Mouse (Mus musculus) heart, postnatal 0 days (tissue): ENCODE data around the gene Ambra1. TPM values are rescaled to one million over a fixed set of nuclear protein-coding genes. Genes with fewer than 3 reads are reported as not detected.

Experiments
- ATAC-seq: fragments of 200-750 bp; cut with Nextera tagmentation; 2 replicates; pipeline ENCODE4 v1.8.0; 2017; ENCODE audit warnings: low read depth, moderate number of reproducible peaks, moderate library complexity; ENCODE audit not compliant: insufficient read depth
- DNase-seq: peaks from one replicate; pipeline ENCODE4 v3.0.0-alpha.2; 2016; ENCODE audit warnings: low spot score
- H3K27ac ChIP-seq: fragments of 300-500 bp; sonication (generic); 2 replicates; pipeline ENCODE4 v1.5.1; 2014; ENCODE audit warnings: low read depth, mild to moderate bottlenecking
- H3K27me3 ChIP-seq: fragments of 300-500 bp; sonication (generic); 2 replicates; pipeline ENCODE4 v1.6.1; 2014; ENCODE audit warnings: low read length, mixed read lengths; ENCODE audit not compliant: control insufficient read depth, insufficient read depth
- H3K36me3 ChIP-seq: fragments of 300-500 bp; sonication (generic); replicated peaks from 2 replicates; pipeline ENCODE4 v1.6.1; 2014; ENCODE audit warnings: low read length, mixed read lengths; ENCODE audit not compliant: control insufficient read depth, insufficient read depth
- H3K4me1 ChIP-seq: fragments of 300-500 bp; sonication (generic); 2 replicates; pipeline ENCODE4 v1.6.1; 2014; ENCODE audit warnings: antibody characterized with exemption; ENCODE audit not compliant: control insufficient read depth, insufficient read depth
- H3K4me2 ChIP-seq: fragments of 300-500 bp; sonication (generic); 2 replicates; pipeline ENCODE4 v1.6.1; 2014; ENCODE audit warnings: low read depth, mild to moderate bottlenecking, low read length, moderate library complexity
- H3K4me3 ChIP-seq: fragments of 300-500 bp; sonication (generic); 2 replicates; pipeline ENCODE4 v1.5.1; 2014; ENCODE audit warnings: low read depth, low read length
- H3K9ac ChIP-seq: fragments of 300-500 bp; sonication (generic); replicated peaks from 2 replicates; pipeline ENCODE4 v1.6.1; 2014; ENCODE audit warnings: low read depth, low read length, mixed read lengths
- H3K9me3 ChIP-seq: fragments of 300-500 bp; sonication (generic); replicated peaks from 2 replicates; pipeline ENCODE4 v1.6.1; 2016; ENCODE audit warnings: low read length; ENCODE audit not compliant: control insufficient read depth
- CTCF ChIP-seq: IDR thresholded peaks from 2 replicates; pipeline ENCODE4 v1.5.1; 2016; ENCODE audit warnings: antibody characterized with exemption, control low read depth, low read depth
- EP300 ChIP-seq: IDR thresholded peaks from 2 replicates; pipeline ENCODE4 v1.6.1; 2016; ENCODE audit warnings: antibody characterized with exemption, low read depth
- WGBS: fragments of 180-500 bp; shearing (Covaris S2); extraction: QIAGEN DNeasy Blood & Tissue Kit; methylation state at CpG from one replicate; pipeline ENCODE4 v1.1.7; 2014; 5-methylcytosine and 5-hydroxymethylcytosine counted together
- polyA plus RNA-seq: library from polyadenylated mRNA; unstranded; fragments of >200 nt; fragmentation: Nextera tagmentation; extraction: Ambion mirVana; gene quantifications from 2 replicates; pipeline ENCODE4 v1.2.1, GENCODE M21; 2015
- total RNA-seq: library from RNA; depleted of rRNA; stranded (reverse); fragments of >200 nt; gene quantifications from 2 replicates; pipeline ENCODE4 v1.2.3, GENCODE M21; 2014; ENCODE audit warnings: low replicate concordance

Ambra1 gene
- total and polyA plus RNA-seq, 2 experiments from 2014 or later, result 5.5 to 14.8 TPM

- Histone ChIP-seq H3K36me3 (no peaks in the 10 kb centered on the region), H3K4me3 (no peak overlapping the region), H3K9me3 (no peaks in the 10 kb centered on the region), H3K27me3 (no peaks in the 10 kb centered on the region), H3K4me2 (no peak overlapping the region), H3K27ac (no peak overlapping the region), H3K4me1 (no peaks in the 10 kb centered on the region), H3K9ac (no peak overlapping the region)
- no peak for DNase-seq
- no peak for TF ChIP-seq CTCF
- no peak for TF ChIP-seq EP300
- no peak for ATAC-seq
- WGBS, result 89% methylated on average over 6 of the region's 6 CpGs
Observed at GRCm38 (mm10) chr2:91854575-91854974, 124.6 kb downstream of the Ambra1 start.

GRCm38 (mm10) chr2:91856958-91857357, 127.0 kb downstream of the Ambra1 start:
- no peak for TF ChIP-seq CTCF
- no peak for TF ChIP-seq EP300
- no peak for ATAC-seq
- H3K4me1 ChIP-seq, result no peaks in the 10 kb centered on the region
- WGBS, result 92% methylated on average over 3 of the region's 3 CpGs
- H3K27me3 ChIP-seq, result no peaks in the 10 kb centered on the region
- H3K27ac ChIP-seq, result no peak overlapping the region
- no peak for DNase-seq
- H3K9ac ChIP-seq, result no peak overlapping the region
- no peaks in the 10 kb centered on the region for H3K36me3 ChIP-seq
- no peak overlapping the region for H3K4me2 ChIP-seq
- no peaks in the 10 kb centered on the region for H3K9me3 ChIP-seq
- H3K4me3 ChIP-seq, result no peak overlapping the region

- H3K27ac ChIP-seq, result no peak overlapping the region
- ATAC-seq, result no peak
- H3K9ac ChIP-seq, result no peak overlapping the region
- H3K27me3 ChIP-seq, result no peaks in the 10 kb centered on the region
- 75% methylated on average over 4 of the region's 4 CpGs for WGBS
- no peak for DNase-seq
- no peaks in the 10 kb centered on the region for H3K36me3 ChIP-seq
- no peak overlapping the region for H3K4me2 ChIP-seq
- no peak overlapping the region for H3K4me3 ChIP-seq
- TF ChIP-seq EP300 (no peak), CTCF (no peak)
- H3K9me3 ChIP-seq, result no peaks in the 10 kb centered on the region
- H3K4me1 ChIP-seq, result no peaks in the 10 kb centered on the region
Observed at GRCm38 (mm10) chr2:91859423-91859822, 129.5 kb downstream of the Ambra1 start.

- DNase-seq (peak; percentile 11), ATAC-seq (no peak)
- no peaks in the 10 kb centered on the region for H3K27me3 ChIP-seq
- WGBS, result 33% methylated on average over 8 of the region's 8 CpGs
- H3K9me3 ChIP-seq, result no peaks in the 10 kb centered on the region
- no peak for TF ChIP-seq EP300
- no peak for TF ChIP-seq CTCF
- no peaks in the 10 kb centered on the region for H3K4me1 ChIP-seq
- no peak overlapping the region for H3K9ac ChIP-seq
- H3K4me2 ChIP-seq, result peak overlapping the region; percentile 30; the same call in 1 of the 2 replicates
- no peak overlapping the region for H3K27ac ChIP-seq
- H3K36me3 ChIP-seq, result peaks cover 2% of the 10 kb centered on the region; the same call in 1 of the 2 replicates
- no peak overlapping the region for H3K4me3 ChIP-seq
Observed at GRCm38 (mm10) chr2:91870754-91871153, 140.8 kb downstream of the Ambra1 start.

- DNase-seq, result no peak
- Histone ChIP-seq H3K4me2 (no peak overlapping the region), H3K27me3 (no peaks in the 10 kb centered on the region), H3K4me3 (no peak overlapping the region), H3K9me3 (no peaks in the 10 kb centered on the region), H3K27ac (no peak overlapping the region), H3K4me1 (no peaks in the 10 kb centered on the region), H3K9ac (no peak overlapping the region), H3K36me3 (peaks cover 7% of the 10 kb centered on the region; the same call in 1 of the 2 replicates)
- no peak for ATAC-seq
- TF ChIP-seq EP300 (no peak), CTCF (no peak)
- 77% methylated on average over 1 of the region's 1 CpGs for WGBS
Observed at GRCm38 (mm10) chr2:91871225-91871624, 141.3 kb downstream of the Ambra1 start.

GRCm38 (mm10) chr2:91872658-91873057, 142.7 kb downstream of the Ambra1 start:
- H3K36me3 ChIP-seq, result peaks cover 15% of the 10 kb centered on the region
- 93% methylated on average over 3 of the region's 3 CpGs for WGBS
- H3K27ac ChIP-seq, result no peak overlapping the region
- H3K4me1 ChIP-seq, result no peaks in the 10 kb centered on the region
- no peak overlapping the region for H3K4me2 ChIP-seq
- DNase-seq (no peak), ATAC-seq (no peak)
- TF ChIP-seq CTCF (no peak), EP300 (no peak)
- no peak overlapping the region for H3K4me3 ChIP-seq
- H3K27me3 ChIP-seq, result no peaks in the 10 kb centered on the region
- H3K9ac ChIP-seq, result no peak overlapping the region
- H3K9me3 ChIP-seq, result no peaks in the 10 kb centered on the region
